Mouse (Mus musculus) megakaryocyte, embryonic 14.5 days (primary cell): ENCODE measurements around the gene Gfpt2. TPM values are rescaled to one million over a fixed set of nuclear protein-coding genes. Genes with fewer than 3 reads are reported as not detected.
"Not testable (repeated sequence)": the region's sequence is repeated elsewhere in the genome, so short reads cannot be mapped to it uniquely, and the experiment has no call there.

Source experiments
- H3K27me3 ChIP-seq: replicated peaks from 2 replicates; pipeline ENCODE3; 2012; ENCODE audit warnings: inconsistent platforms
- H3K36me3 ChIP-seq: replicated peaks from 2 replicates; pipeline ENCODE3; 2012; ENCODE audit warnings: low read length, inconsistent platforms, mixed read lengths
- H3K4me1 ChIP-seq: 2 replicates; pipeline ENCODE4 v1.6.1; 2012; ENCODE audit warnings: inconsistent platforms
- H3K4me3 ChIP-seq: replicated peaks from 2 replicates; pipeline ENCODE3; 2012; ENCODE audit warnings: moderate library complexity, mild to moderate bottlenecking, inconsistent platforms
- H3K9me3 ChIP-seq: 2 replicates; pipeline ENCODE4 v1.6.1; 2012; ENCODE audit warnings: inconsistent platforms
- FLI1 ChIP-seq: IDR thresholded peaks from 2 replicates; pipeline ENCODE4 v1.6.1; 2012; ENCODE audit warnings: low read length, inconsistent platforms, mixed read lengths
- GATA1 ChIP-seq: IDR thresholded peaks from 3 replicates; pipeline ENCODE4 v1.6.1; 2012; ENCODE audit warnings: mixed read lengths, low read length, inconsistent platforms, borderline replicate concordance
- polyA plus RNA-seq: library from polyadenylated mRNA; stranded (reverse); fragments of >175 nt; gene quantifications from 2 replicates; pipeline ENCODE4 v1.2.3, GENCODE M21; 2012; ENCODE audit warnings: low replicate concordance; ENCODE audit not compliant: insufficient read depth

The Gfpt2 gene
- polyA plus RNA-seq, 1 experiment = not detected

DNA sequence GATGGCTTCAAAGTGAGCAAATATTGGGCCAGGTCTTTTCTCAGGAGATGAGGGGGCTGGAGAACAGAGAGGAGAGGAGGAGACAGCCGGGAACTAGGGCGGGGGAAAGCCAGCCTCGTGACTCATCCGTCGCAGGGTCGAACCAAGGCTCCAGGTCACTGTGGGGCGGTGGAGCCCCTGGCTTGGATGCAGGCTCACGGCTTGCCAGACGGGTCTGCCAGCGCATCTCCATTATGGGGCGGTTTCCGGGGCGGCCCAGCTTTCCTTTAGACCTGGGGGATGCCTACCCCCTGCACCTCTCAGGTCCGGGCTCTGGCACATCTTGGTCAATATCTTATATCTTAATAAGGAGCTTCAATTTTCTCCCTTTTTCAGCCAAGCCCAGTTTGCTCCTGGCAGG is 847 bp upstream of the Gfpt2 start:
- Histone ChIP-seq H3K27me3 (peaks cover 88% of the 10 kb centered on the region), H3K4me3 (no peak overlapping the region), H3K36me3 (no peaks in the 10 kb centered on the region), H3K4me1 (peaks cover 18% of the 10 kb centered on the region), H3K9me3 (peaks cover 6% of the 10 kb centered on the region)
- TF ChIP-seq GATA1 = no peak
- TF ChIP-seq FLI1 = no peak

DNA sequence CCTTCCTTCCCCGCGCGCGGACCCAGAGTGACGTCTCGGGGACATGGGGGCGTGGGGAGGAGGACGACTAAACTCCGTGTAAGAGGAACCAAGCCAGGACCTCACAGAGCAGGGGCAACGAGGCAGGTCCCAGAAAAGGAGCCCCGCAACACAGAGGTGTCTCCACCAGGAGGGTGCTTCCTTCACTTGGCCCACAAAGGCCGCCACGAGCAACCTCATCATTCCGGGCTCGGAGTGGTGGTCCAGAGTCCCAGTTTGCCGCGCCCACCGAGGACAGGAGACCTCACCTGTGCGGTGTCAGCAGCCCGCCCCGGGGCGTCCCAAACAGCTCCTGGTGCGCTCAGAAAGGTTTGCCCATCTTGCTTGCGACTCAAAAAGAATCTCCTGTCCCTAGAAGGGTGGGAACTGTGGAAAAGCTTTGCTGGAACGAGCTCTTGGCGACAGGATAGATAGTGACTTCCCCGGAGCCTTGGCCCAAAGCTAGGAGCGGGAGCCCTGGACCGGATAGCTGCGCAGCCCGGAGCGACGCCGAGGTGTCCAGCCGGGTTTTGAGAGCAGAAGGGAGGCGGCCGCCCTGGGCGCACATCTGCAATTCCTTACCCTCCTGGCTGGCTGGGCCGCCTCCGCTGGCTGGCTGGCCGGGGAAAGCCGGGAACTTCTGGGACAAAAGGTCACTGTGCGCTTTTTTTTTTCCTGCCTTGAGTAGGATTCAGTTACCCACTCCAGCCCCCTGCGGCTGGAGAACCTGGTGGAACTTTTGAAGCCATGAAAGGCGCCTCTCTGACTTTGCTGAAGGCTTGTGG is 565 bp downstream of the Gfpt2 start:
- peak overlapping the region; percentile 90 for H3K4me3 ChIP-seq
- H3K4me1 ChIP-seq = peaks cover 18% of the 10 kb centered on the region
- peaks cover 4% of the 10 kb centered on the region; the same call in 1 of the 2 replicates for H3K9me3 ChIP-seq
- H3K27me3 ChIP-seq = peaks cover 91% of the 10 kb centered on the region
- no peak for TF ChIP-seq FLI1
- no peak for TF ChIP-seq GATA1
- no peaks in the 10 kb centered on the region for H3K36me3 ChIP-seq

DNA sequence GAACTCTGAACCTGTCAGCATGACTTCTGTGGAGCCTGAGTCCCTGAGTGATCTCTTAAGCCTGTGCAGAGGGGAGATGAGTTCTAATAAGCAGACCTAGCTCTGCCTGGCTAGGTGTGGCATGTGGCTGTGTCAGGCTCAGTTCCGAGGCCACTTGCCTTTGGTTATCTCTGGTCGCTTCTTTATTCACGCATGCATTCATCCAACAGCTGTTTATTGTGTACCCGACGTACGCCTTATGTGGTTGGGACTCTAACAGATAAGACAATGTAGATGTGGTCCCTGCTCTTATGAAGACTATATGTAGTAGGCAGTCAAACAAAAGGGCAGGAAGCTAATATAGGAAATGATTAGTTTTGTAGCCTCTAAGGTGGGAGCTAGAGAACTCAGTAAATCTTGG is 5.0 kb downstream of the Gfpt2 start:
- Histone ChIP-seq H3K4me1 (peaks cover 18% of the 10 kb centered on the region), H3K27me3 (peaks cover 82% of the 10 kb centered on the region), H3K4me3 (no peak overlapping the region), H3K9me3 (peaks cover 8% of the 10 kb centered on the region), H3K36me3 (no peaks in the 10 kb centered on the region)
- TF ChIP-seq GATA1 (no peak), FLI1 (no peak)

DNA sequence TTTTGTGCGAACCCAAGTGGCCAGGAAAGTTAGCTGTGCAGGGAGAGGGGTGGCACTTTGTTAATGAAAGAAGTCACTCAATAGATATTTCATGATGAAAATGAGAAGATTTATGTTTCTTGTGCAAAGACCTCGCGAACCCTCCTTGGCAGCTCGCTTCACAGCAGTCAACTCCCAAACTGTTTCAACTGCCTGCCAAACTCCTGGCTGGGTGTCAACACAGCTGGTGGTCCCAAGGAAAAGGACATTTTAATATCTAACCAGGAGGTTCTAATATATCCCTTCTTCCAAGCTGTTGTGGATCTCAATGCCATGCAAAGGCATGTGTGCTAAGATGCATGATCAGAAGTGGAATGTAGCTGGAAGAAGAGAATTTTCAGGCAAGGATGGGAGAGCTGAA is 7.5 kb downstream of the Gfpt2 start:
- TF ChIP-seq FLI1 = no peak
- TF ChIP-seq GATA1 = no peak

DNA sequence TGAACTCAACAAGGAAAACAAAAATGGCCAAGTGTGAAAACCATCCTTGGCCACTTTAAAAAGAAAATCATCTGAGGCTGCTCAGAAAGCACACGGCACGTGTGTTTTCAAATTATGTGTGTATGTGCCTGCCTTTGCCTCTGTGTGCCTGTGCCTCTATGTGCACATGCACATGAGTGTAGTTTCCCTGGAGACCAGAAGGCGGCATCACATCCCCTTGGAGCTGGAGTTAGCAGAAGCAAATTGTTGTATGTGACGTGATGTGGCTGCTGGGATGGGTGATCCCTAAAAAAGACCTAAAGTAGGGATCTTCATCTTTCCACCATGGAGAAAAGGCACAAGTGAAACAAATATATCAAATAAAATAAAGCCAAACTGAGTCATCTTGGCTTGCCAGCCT is 9.8 kb downstream of the Gfpt2 start:
- 0 out of 2 replicates have a peak, but pooled peaks cover 3% of the 10 kb centered on the region for H3K4me1 ChIP-seq
- TF ChIP-seq FLI1 (no peak), GATA1 (no peak)
- peaks cover 8% of the 10 kb centered on the region; the same call in 1 of the 2 replicates for H3K9me3 ChIP-seq
- H3K4me3 ChIP-seq = no peak overlapping the region
- H3K27me3 ChIP-seq = peaks cover 54% of the 10 kb centered on the region
- H3K36me3 ChIP-seq = no peaks in the 10 kb centered on the region

More for the DNA sequence above, 7.5 kb downstream of the Gfpt2 start:
- Histone ChIP-seq H3K9me3 (peaks cover 6% of the 10 kb centered on the region; the same call in 1 of the 2 replicates), H3K36me3 (no peaks in the 10 kb centered on the region), H3K4me3 (no peak overlapping the region), H3K4me1 (peaks cover 7% of the 10 kb centered on the region), H3K27me3 (peaks cover 72% of the 10 kb centered on the region)

DNA sequence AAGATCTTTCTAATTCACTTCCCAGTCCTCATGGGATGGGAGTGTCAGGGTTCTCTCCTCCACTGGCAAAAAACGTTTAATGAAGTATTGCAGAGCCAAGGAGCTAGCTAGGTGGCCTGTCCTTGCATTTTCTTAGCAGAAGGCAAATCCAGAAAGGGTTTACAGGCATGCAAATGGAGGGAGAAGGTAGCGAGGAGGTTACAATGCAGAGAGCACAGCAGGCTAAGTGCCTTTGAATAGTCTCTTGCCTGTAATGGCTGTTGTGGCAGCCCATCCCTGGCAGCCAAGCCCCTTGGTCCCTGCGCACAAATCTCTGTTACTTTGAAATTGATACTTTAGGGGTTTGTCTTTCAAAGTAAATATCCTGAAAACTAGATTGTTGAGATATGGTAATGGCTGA is 12.2 kb downstream of the Gfpt2 start:
- no peak for TF ChIP-seq FLI1
- TF ChIP-seq GATA1 = no peak
- H3K9me3 ChIP-seq = peaks cover 17% of the 10 kb centered on the region; the same call in 1 of the 2 replicates

DNA sequence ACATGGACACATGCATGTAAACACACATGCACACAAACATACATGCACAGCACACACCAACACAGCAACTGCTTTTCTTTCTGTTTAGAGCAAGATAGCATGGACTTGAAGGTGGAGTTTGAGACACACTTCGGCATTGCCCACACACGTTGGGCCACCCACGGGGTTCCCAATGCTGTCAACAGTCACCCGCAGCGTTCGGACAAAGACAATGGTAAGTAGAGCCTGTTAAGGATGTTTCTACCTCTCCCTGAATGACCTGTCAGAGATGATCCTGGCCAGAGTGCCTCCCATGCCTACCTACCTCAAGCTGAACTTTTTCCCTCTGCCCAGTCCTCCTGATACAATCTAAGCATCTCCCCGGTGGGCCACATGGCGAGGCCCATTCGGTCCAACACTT is 15.0 kb downstream of the Gfpt2 start:
- TF ChIP-seq FLI1 (no peak), GATA1 (no peak)
- Histone ChIP-seq H3K27me3 (peaks cover 25% of the 10 kb centered on the region), H3K4me1 (peaks cover 25% of the 10 kb centered on the region), H3K4me3 (no peak overlapping the region), H3K9me3 (peaks cover 14% of the 10 kb centered on the region; the same call in 1 of the 2 replicates), H3K36me3 (no peaks in the 10 kb centered on the region)

More for the DNA sequence above, 12.2 kb downstream of the Gfpt2 start:
- H3K36me3 ChIP-seq = no peaks in the 10 kb centered on the region
- H3K27me3 ChIP-seq = peaks cover 39% of the 10 kb centered on the region
- H3K4me3 ChIP-seq = no peak overlapping the region
- peaks cover 6% of the 10 kb centered on the region for H3K4me1 ChIP-seq

DNA sequence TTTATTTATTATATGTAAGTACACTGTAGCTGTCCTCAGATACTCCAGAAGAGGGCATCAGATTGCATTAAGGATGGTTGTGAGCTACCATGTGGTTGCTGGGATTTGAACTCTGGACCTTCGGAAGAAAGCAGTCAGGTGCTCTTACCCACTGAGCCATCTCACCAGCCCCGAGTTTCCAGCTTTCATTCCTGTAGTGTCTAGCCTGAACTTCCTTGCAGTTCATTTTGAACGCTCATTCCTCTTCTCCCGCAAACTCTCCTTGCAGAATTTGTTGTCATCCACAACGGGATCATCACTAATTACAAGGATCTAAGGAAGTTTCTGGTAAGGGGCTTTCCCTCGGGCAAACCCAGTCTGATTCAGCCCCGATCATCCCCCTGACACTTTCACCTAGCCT is 16.7 kb downstream of the Gfpt2 start:
- H3K36me3 ChIP-seq = not testable (repeated sequence)
- Histone ChIP-seq H3K27me3 (peaks cover 26% of the 10 kb centered on the region), H3K4me3 (peak overlapping the region; percentile 83), H3K9me3 (peaks cover 15% of the 10 kb centered on the region; the same call in 1 of the 2 replicates), H3K4me1 (peaks cover 25% of the 10 kb centered on the region)

DNA sequence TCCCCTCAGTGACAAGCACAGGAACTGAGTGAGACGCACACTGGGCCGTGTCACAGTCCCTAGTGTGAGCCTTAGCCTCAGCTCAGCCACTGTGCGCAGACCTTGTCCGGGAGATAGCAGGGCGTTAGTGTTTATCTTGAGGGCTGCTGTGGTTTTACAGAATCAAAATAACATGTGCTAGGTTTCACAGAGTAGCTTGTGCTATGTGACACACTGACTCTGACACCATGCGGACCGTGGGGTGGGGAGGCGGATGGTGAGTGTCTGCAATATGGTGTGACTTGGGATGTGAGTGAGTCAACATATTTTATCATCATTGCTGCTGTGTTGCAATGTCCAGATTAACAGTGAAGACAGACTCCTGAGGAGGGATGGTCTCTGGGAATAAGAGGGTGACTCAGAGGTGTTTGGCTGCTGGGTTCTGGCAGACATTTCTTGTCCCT is 17.1 kb downstream of the Gfpt2 start:
- H3K4me3 ChIP-seq = peak overlapping the region; percentile 83
- H3K4me1 ChIP-seq = peaks cover 25% of the 10 kb centered on the region
- peaks cover 15% of the 10 kb centered on the region; the same call in 1 of the 2 replicates for H3K9me3 ChIP-seq
- H3K27me3 ChIP-seq = peaks cover 23% of the 10 kb centered on the region
- no peaks in the 10 kb centered on the region for H3K36me3 ChIP-seq
- TF ChIP-seq GATA1 (no peak), FLI1 (no peak)

DNA sequence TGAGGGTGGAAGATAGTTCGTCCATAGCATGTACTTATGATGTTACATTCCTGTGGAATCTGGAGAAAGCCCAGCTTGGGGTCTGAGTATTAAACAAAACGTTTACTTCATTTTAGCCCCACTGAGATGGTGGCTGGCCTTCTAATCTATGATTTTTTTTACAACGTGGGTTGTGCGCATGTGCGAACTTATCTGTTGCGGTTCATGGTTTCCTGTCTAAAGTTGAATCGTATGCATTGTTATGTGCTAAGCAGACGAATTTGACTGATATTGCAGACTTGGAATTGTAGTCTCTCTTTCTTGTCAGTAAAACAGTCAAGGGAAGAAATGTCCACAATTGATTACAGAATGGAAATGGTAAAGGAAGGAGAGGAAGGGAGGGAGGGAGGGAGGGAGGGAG is 17.9 kb downstream of the Gfpt2 start:
- Histone ChIP-seq H3K9me3 (peaks cover 15% of the 10 kb centered on the region; the same call in 1 of the 2 replicates), H3K36me3 (no peaks in the 10 kb centered on the region), H3K4me1 (peaks cover 25% of the 10 kb centered on the region), H3K27me3 (peaks cover 24% of the 10 kb centered on the region), H3K4me3 (peak overlapping the region; percentile 4)
- TF ChIP-seq FLI1 (no peak), GATA1 (no peak)
